Mouse (Mus musculus): Measurements from ENCODE around the gene Ccm2.
"Not testable (repeated sequence)": the region's sequence is repeated elsewhere in the genome, so short reads cannot be mapped to it uniquely, and the experiment has no call there.

Gene Ccm2

DNA sequence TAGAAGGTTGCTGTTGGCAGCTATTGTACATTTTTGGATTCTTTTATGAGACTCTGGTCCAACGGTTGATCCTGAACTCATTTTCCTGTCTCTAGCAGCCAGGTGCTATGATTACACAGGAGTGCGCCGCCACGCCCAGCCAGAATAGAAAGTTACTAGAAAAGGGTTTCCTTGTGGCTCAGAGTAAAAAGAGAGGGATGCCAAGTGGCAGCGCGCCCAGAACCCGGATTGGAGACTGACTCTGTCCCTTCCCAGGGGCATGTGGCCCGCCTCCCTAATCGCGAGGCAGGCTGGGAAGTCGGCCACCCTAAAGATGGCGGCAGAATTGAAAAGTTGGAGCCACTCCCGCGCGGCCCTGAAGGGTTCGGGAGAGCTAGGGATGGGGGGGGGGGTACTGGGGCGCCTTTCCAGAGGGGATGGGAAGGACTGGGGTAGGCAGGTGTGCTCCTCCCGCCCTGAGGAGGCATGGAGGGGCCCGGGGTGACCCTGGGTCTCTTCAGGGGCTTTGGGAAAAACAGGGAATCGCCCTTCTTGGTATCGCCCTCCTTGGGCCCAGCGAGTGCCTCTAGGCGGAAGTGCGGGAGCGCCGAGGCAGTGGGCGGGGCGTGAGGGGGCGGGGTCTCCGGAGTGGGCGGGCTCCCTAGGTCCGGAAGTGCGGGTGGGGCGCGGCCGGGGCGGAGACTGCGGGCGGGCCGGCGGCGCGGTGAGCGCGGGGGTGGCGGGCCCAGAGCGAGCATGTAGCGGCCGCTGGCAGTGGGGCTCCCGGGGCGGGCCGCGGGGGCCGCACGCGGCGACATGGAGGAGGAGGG is at the start of gene Ccm2:
TSS of gene Ccm2 (plus strand) at position 683 of the 809 bp plus-strand sequence.
- peak; percentile 96 to 97 for DNase-seq (ENCODE audit: low spot score in 2 of 2)

DNA sequence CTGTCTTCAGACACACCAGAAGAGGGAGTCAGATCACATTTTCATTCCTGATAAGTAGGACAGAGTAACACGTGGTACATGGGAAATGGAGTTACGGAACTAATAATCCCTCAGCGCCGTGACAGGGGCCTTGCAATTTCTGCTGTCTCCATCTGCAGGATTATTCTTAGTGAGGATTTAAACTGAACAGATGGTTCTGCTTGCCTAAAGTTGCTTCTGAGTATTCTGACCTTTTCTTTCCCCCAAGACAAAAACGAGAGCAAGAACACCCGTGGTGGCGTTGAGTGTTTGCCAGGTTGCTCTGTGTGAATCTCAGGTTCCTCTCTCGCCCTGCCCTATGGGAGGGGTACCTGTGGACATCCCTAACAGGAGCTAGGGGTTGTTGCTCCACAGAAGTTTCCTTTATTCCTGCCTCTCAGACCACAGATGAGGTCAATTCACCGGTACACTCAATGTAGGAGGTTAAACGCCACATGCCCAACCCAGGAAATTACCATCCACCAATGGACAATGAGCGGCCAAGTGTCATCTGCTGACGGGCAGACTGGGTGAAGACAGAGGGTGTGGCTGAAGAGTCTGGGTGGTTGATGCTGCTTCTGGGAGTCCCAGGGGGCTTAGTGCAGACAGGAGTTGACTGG is 49.3 kb upstream of the Ccm2 start:
- no peak for DNase-seq (ENCODE audit: low spot score in 2 of 2)

DNA sequence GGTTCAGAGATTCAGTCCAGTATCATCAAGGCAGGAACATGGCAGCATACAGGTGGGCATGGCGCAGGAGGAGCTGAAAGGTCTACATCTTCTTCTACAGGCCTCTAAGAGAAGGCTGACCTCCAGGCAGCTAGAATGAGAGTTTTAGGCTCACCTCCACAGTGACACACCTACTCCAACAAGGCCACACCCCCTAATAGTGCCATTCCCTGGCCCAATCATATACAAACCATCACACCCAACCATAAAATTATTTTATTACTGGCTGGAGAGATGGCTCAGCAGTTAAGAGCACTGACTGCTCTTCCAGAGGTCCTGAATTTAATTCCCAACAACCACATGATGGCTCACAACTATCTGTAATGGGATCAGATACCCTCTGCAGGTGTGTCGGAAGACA is 44.2 kb upstream of the Ccm2 start:
- no peak for DNase-seq (ENCODE audit: low spot score in 2 of 2)

DNA sequence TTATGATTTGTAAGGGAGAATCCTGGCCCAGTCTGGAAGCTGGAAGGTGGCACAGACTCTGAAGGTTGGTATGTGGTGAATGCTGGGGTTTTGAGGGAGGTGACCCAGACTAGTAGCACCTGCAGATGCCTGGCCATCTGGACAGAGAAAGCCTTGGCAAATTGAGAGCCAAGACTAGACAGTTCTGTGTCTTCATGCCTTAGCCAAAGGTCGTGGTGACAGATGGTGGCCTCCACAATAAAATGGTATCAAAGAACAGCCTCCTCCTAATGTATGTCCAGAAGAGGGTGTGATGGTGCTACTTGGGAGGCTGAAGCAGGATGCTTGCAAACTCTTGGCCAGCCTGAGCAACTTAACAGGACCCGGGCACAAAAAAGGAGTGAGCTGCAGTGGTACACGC is 42.5 kb upstream of the Ccm2 start:
- DNase-seq (ENCODE audit: low spot score in 2 of 2) = no peak

DNA sequence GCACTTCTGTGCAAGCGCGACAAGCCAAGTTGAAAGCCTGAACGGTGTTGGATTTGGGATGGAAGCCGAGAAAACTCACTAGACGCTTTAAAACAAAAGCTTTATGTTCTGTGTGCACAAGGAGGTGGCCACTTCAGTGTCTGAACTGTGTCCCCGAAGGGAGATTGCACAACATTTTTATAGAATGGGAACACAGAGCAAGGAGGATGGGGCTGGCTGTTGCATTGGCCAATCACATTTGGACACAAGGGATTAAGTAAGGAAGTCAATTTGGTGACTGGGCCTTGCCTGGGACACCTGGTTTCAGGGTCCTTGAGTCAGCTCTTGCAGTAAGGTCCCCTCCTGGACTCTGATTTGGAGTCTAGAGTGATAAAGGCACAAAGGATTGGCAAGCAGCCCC is 42.0 kb upstream of the Ccm2 start:
- no peak for DNase-seq (ENCODE audit: low spot score in 2 of 2)

DNA sequence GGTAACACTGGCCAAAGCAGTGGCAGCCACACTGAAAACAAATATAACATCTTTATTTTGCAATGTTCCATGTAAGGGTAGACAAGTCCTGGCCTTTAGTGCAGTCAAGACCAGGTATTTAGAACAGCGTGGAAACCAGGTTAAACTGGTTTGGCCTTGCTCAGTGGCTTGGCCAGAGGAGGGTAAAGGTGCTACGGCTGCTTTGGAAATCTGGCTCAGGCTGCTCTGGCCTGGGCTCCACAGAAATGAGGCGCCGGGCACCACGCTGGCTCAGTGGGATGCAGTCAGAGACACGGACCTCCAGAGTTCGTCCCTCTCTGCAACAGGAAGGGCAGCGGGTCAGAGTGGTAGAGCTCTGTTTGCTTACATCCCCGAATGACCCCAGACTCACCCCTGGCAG is 40.2 kb upstream of the Ccm2 start:
- DNase-seq (ENCODE audit: low spot score in 2 of 2) = no peak

DNA sequence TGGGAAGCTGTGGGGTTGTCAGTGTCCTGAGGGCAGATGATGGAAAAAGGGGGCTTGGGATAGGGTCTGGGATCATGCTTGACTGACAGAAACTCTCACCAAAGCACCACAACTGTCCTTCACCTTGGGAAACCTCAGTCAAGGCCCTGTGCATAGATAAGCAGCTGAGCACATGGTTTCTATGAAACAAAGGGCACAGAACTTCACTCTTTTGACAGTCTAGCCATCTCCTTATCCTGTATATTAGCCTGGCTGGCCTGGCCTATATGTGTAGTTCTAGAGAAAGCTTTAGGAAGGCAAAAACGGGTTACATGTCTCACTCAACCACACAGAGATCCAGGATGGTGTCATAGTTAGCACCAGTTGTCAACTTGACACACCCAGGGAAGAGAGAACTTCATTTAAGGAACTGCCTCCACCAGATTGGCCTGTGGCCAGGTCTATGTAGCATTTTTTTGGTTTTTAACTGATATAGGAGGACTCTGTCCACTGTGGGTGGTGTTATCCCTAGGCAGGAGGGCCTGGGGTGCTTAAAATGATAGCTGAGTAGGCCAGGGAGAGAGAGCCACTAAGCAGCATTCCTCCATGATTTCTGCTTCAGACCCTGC is 38.3 kb upstream of the Ccm2 start:
- no peak for DNase-seq (ENCODE audit: low spot score in 2 of 2)

DNA sequence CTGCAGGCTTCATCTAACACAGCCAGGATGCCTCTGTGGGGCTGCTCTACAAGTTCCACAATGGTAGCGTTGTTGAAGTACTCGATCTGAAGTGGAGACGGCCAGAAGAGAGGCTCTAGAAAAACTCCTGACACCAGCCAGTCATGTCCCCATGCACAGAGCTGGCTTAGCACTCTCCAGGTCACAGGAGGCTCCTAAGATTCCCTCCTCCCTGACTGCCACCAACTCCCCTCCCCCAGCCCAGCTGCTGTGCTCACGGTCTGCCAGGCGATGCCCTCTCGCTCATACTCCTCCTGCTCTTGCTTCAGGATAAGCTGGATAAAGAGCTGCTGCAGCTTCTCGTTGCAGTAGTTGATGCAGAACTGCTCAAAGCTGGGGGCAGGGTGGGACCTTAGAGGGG is 31.9 kb upstream of the Ccm2 start:
- DNase-seq (ENCODE audit: low spot score in 2 of 2) = no peak

DNA sequence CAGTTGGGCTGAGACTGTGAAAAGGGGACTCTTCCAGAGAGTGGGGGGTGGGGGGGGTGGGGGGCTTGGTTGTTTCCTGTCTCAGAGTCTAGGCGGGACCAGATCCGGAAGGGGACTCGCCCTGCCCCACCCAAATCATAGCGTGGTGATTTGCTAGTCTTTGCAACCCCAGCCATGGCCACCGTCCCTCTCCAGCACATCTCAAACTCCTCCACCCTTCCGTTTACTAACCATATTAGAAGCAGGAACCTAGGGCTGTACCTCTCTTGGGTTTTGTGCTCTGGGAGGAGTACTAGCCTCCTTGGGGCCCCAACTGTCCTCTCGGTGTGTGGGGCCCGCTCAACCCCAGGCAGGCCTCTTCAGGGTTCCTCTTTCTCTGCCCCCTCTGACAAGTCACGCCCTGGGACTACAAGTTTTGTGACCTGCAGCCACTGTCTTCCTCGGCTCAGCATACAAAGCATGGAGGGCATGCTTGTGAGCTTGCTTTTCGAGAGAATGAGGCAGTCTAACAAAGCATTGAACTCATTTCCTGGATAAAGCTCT is 27.1 kb upstream of the Ccm2 start:
- DNase-seq (ENCODE audit: low spot score in 2 of 2) = no peak

DNA sequence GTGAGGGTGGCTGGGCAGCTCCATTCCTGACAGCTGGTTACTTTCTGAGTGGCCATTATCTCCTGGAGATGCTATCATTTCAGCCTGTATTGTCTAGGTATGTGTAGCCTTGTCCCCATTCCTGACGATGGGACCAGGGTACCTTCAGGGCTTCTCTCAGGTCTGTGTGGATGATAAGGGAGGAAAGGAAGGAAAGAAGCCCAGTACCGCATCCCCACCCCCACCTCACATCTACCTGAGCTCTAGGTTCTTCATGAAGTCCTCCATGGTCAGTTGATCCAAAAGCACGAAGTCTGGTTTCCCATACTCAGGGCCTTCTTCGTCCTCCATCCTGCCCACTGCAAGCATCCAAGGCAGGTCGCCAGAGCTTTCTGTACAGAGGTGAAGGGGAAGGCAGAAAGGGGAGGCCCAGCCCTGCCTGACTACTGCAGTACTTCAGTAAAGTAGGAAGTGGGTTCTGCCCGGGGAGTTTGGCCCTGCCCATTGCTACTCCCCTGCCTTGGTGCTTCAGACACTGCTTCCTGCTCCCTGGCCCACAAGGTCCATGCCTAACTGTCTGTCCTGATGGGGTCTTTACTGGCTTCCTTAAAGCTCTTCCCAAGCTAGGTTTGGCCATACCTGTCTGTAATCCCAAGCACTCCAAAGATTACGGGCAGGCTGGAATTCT is 26.0 kb upstream of the Ccm2 start, which contains the start of gene Myo1g:
TSS of gene Myo1g (minus strand) at position 459 of the 667 bp plus-strand sequence.
- no peak for DNase-seq (ENCODE audit: low spot score in 2 of 2)

DNA sequence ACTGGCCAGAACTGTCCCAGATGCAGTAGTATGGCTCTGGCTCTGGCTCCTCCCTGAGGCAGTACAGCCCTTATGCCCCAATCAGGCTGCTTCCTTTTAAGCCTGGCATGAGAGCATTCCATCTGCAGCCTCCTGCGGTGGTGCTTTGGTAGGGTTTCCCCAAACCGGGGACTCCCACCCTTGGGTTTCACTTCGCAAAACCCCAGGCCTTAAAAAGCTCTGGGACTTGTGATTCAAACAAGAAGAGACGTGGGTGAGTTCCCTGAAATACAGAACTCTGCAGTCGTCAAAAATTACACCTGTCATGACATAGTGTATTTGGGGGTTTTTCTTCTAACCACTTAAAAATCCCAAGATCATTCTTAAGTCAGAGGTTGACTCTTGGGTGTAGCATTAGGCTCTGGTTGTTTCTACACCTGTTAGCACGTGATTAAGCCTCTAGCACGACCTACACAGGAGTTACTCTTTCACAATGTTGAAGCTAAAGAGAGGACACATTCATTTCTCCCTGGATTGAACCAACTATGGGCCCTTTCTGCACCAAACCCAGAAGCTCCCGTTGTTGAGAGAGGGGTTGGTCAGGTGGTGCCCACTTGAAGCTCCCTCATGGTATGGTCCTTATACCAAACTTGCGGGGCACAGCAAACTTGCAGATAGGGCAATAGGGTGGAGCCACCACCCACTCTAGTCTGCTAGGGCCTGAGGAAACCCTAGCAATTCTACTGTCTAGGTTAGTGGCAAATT is 23.7 kb upstream of the Ccm2 start:
- no peak for DNase-seq (ENCODE audit: low spot score in 2 of 2)

DNA sequence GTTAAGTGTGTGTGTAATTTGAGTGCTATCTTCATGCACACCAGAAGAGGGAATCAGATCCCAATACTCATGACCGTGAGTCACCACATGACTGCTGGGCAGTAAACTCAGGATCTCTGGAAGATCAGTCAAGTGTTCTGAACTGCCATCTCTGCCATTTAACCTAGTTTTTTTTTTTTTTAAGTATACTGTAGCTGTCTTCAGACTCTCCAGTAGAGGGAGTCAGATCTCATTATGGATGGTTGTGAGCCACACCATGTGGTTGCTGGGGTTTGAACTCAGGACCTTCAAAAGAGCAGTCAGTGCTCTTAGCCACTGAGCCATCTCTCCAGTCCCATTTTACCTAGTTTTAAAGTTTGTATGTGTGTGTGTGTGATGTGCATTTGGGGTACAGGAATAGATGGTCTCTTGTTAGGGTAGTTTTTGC is 23.0 kb upstream of the Ccm2 start:
- DNase-seq (ENCODE audit: low spot score in 2 of 2) = no peak

DNA sequence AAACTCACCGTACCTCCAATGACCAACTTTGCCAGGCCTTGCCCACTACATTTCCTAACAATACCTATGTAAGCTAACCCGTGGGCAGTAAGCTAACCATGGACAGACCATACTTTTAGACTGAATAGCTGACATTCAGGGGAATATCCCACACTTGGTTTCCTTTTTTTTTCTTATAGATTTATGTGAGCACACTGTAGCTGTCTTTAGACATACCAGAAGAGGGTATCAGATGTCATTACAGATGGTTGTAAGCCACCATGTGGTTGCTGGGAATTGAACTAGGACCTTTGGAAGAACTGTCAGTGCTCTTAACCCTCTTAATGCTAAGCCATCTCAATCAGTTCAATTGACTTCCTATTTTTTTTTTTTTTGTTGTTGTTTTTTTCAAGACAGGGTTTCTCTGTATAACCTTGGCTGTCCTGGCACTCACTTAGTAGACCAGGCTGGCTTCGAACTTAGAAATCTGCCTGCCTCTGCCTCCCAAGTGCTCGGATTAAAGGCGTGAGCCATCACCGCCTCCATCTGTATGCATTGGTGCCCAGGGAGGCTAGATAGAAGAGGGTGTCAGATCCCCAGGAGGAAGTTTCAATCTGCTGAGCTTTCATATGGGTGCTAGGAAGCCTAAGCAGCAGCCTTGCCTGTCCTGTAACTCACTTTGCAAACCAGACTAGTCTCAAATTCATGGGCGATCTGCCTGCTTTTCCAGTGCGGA is 22.4 kb upstream of the Ccm2 start:
- DNase-seq (ENCODE audit: low spot score in 2 of 2) = no peak

DNA sequence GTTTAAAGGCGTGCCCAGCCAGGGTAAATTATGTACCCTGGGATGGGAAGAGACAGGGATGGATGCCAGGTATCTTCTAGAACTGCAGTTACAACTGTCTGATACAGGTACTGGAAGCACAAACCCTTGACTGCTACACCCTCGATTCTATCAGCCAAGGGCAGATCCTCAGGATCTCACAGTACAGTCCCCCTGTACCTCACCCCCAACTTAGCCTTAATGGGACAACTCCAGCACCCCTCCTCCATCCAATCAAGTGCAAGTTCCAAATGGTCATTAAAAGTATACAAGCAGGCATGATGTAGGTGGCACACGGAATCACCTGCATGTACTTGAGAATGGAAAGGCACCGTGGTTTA is 21.8 kb upstream of the Ccm2 start:
- no peak for DNase-seq (ENCODE audit: low spot score in 2 of 2)

DNA sequence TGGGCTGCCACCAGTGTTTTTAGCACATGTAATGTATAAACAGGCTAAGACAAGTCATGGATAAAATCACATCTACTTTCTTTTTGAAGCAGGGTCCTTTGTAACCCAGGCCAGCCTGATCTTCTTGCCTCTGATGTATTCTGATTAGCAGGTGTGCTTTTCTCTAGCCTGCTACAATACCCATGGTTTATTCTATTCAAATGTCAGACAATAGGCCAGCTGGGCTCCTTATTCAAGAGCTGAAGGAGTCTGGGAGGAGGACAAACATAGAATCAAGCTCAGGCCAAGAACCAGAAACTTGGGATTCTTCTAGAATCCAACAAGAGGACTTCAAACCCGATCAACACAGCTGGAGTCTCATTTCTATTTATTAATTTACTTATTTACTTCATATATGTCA is 21.4 kb upstream of the Ccm2 start:
- DNase-seq (ENCODE audit: low spot score in 2 of 2) = no peak

DNA sequence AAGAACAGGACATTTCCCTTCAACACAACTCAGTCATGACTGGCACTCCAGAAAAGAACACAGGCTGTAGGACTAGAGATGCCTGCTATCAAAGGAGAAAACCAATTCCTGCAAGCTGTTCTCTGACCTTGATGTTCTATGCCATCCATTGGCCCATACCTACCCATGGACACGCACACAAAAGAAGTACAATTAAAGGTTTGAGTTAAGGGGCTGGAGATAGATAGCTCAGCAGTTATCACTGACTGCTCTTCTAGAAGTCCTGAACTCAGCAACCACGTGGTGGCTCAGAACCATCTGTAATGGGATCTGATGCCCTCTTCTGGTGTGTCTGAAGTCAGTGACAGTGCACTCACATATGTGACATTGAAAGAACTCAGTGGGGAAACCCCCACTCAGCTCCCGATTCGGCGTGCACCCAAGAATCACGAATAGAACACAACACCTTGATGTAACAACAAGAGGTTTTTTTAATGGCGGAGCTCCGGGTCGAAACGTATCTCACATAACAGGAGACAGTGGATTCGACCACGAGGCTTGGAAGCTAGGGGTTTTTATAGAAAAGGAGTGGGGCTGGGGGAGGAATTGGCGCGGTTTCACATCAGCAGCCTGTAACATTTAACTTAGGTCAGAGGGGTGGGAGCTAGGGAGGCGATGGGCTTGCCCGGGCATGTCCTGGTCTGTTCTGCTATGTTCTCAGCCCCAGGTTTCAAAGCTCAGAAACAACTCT is 20.0 kb upstream of the Ccm2 start:
- not testable (repeated sequence) for DNase-seq (ENCODE audit: low spot score in 2 of 2)

DNA sequence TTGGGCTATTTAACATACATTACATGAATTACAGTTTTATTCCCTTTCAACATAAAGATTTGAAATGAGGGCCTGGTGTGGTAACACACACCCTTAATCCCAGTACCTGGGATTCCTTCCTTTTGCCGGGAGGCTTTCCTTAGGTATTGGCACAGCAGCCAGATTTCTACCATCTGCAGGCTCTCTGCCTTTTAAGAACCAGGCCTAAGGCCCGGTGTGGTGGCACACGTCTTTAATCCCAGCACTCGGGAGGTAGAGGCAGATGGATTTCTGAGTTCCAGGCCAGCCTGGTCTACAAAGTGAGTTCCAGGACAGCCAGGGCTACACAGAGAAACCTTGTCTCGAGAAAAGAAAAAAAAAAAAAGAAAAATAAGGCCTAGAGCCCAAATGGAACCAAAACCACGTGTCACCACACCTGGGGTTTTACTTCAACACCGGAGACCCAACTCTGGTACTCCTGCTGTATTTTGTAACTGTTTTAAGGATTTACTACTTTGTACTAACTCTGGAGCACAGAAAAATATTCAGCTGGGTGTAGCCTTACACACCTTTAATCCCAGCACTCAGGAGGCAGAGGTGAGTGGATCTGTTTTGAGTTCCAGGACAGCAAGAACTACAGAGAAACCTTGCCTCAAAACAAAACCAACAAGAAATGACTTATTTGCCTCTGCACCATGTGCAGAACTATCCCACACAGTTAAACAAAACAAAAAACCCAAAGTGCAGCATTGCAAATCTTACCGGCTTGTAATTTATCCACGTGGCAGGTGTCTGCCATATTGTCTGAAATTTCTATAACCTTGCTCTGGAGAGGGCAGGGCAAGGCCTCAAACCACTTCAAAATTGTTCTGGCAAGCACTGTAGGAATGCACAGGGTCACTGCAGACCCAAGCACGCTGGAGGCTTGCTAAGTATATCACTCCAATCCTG is 19.2 kb upstream of the Ccm2 start:
- DNase-seq (ENCODE audit: low spot score in 2 of 2) = no peak

DNA sequence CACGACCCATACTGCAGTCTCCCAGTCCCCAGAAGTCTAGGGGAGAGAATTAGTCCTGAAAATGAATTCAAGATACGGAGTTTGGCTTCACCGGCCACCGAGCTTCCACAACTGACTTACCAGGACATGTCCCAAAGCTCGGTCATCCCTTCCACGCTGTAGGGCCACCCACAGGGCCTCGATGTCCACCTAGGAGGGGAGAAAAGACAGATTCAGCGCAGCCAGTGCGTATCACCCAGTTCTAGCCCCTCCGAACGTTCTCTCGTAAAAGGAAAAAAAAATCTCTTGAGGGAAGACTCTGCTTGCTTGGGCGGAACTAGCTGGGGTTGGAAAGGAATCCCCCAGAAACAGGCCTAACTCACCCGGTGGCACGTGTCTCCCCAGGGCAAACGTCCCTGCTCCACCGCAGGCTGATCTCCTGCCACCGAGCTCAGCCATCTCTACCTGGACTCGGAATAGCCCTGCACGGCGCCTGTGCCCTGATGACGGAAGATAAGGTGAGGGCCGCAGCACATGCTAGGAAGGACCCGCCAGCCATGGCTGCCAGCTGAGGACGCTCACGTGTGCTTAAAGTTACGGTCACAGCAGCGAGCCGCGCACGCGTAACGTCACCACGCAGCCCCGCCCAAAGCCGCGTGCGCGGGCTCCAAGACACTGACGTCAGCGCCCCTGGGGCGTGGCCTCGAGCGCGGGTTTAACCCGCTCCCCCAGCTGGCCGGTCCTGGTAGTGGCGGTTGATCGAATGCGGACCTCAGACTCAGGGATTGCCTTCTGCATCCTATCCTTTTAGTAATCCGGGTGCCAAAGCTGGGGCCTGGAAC is 18.3 kb upstream of the Ccm2 start:
- peak; percentile 96 to 99 for DNase-seq (ENCODE audit: low spot score in 2 of 2)

Measured in frontal cortex, postnatal 36 days (tissue).